Mouse (Mus musculus) mouse trophoblast stem cell (cell line): ENCODE measurements around the gene Flt4.
"Not testable (repeated sequence)": the region's sequence is repeated elsewhere in the genome, so short reads cannot be mapped to it uniquely, and the experiment has no call there.

Source experiments
- in situ Hi-C, 2 experiments: fragments of 300-500 bp; cut with MseI, MboI; formaldehyde crosslinking; loops; 2 replicates in 1 of 2; 3 replicates in 1 of 2; pipeline ENCODE4 v1.15.1; 2025

Flt4 gene

DNA sequence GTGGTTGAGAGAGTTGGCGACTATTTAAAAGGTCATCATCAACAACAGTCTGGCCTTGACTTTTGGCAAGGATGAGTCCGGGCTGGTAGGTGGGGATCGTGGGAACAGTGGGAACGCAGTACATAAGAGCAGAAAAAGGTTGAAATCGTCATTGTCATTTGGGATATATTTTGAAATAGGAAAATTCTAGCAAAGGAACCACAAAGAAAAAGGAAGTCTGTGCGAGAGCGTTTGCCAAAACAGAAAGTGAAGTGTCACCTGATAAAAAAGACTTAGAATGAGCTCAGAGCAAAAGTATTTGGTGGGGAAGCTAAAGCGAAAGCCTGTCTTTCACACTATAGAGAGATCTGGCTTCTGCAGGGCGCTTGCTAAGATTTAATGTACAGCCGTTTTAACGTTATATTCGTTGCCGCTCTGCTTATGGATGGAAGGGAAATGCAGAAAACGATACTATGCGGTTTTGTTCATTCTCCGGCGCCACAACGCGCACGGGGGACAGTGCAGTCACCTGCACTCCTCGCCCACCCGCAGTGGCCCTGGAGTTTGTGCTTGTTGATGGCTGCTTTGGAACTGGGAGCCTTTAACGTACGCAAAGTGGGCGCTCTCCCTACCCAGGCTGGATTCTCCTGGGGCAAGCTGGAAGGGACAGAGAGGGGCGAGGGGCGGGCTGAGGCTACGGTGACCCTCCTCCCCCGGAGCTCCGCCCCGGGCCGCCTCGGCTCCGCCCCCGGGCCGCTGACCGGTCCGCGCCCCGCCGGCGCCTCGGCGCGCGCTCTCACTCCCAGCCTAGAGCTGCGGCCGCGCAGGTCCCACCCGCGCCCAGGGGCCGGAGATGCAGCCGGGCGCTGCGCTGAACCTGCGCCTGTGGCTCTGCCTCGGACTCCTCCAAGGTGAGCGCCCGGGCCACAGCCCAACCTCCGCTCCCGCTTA is at the start of gene Flt4:
Gene Flt4 (plus strand): TSS at position 326 of the 930 bp plus-strand sequence.
- in situ Hi-C loops, result not testable (repeated sequence)

DNA sequence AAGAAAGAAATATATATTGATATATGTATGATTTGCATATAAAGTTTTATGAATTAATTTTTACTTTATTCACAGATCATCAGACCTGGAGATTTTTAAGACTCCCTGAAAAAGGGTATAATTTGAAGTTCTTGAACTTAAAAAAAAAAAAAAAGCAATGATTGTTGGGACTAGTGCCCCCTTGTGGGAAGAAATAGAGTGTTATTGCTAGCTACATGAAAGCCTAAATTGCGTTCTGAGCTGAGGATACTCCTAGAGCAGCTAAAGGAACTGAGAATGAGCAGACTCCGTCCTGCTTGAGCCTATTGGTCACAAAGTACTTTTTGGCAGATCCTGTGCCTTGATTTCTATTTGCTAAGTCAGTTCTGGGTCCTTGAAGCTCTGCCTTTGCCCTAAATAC is 34.0 kb upstream of the Flt4 start:
- in situ Hi-C loops, result not testable (repeated sequence)

DNA sequence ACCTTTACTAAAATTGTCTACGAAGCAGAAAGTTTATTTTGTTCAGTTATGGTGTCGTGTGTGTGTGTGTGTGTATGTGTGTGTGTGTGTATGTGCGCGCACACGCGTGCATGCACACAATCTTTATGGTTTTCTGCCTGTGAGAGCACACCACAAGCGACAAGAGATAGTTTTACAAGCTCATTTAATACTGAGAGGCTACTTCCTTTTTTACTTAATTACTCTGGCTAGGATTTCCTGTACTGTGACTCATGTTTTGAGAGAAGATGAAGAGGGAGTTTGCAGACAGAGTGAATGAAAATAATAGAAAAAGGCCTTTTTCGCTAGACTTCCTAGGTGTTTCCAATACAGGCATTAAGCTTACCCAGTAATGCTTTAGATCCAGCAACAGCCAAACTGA is 28.6 kb upstream of the Flt4 start:
- in situ Hi-C loops, result not testable (repeated sequence)

DNA sequence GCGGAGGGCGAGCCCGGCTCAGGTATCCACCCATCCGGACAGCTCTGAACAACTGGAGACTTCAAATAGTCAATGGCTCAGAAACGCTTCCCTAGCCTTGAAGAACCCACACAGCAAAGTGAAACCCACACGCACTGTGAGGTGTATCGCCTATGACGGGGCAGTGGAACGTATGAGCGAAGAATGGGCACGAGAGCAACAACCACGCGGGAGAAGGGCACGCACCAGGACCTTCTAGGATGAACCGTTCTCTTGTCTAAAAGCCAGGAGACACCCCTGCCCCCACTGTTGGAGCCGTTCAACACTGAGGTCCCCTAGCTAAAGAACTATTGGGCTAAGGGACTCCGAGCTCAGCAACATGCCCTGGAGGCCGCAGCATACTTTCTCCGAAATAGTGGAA is 18.9 kb upstream of the Flt4 start:
- in situ Hi-C loops, result no loop called here

DNA sequence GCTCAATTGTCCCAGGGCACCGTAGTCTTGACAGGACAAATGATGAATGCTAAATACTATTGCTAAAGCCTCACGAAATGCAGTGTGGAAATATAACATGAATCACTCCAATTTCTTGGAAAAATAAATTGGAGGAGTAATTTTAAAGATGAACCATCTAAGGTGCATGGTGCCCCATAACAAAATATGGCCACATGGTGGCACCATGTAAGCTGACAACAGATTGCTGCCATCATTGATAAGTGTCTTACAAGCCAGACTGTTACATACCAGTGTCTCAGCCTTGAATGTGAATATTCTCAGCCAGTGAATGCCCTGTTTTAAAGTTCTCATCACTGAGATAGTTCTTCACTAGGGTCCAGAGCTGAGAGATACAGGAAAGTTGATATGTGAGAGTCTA is 11.9 kb upstream of the Flt4 start:
- in situ Hi-C loops, result not testable (repeated sequence)

DNA sequence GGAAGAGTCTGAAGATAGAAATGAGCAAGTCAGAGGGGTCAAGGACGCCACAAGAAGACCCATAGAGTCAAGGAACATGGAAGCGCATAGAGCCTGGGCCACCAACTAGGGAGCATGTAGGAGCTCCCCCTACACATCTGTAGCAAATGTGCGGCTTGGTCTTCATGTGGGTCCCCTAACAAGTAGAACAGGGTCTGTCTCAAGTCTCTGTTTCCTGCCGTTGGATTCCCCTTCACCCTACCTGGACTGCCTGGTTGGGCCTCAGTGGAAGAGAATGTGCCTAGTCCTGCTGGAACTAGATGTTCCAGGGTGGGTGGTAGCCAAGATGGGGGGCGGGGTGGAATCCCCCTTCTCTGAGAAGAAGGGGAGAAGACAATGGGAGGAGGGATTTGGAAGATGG is 757 bp upstream of the Flt4 start:
- in situ Hi-C loops, result not testable (repeated sequence)

DNA sequence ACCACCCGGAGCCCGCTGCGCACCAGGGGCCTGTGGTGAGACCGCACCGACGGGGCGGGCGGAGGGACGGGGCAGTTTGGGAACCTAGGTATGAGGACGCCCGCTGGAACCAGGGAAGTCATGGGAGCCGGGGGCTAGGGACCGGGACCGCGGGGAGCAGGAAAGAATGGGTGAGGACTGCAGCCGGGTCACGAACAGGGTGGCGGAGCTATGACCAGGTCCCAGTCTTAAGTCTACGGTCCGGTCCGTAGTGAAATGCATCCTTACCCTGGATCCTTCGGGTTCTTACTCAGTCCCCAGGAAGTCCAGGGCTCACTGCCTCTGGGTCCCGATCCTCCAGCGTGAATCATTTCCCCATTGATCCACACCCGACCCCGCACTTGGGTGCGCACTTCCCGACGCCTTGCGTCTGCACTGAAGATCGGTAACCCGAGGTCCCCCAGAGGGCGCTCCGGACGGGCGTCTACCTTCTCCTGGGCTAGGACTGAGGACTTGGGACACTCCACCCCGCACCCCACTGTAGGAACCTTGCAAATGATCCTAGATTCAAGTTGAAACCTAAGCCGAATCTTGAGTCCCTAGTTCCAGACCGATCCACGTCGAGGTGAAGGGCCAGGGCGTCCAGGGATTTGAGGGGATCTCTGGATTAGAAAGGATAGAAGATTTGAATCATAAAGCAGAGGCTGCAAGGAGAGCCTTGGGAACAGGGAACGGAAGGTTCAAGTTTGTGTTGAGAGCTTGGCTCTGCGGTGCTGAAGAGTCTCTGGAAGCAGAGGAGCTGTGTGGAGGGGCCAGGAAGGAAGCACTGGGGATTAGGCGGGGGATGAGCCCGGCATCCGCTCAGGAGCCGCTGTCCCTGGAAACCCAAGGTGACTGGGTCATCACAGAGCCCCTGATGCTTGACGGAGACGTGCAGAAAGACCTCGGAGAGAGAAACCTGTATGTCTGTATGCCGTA is 1.1 kb downstream of the Flt4 start:
- in situ Hi-C loops, result not testable (repeated sequence)

DNA sequence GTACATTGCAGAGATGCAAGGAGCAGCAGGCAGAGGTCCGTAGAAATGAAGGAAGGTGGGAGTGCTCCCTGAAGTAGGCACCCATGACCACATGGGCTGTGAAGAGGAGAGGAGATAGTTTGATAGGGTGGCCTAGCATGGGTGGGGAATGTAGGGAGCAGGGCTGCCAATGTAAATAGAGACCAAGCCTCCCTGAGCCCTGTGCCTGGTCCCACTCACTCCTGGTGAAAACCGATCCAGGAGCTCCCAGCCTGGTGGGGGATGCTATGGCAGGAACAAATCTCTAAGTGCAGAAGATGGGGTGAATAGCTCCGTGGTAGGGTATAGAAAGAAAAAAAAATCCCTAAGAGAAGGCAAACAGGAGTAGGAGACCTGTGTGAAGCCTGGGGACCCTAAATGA is 2.3 kb downstream of the Flt4 start:
- in situ Hi-C loops, result not testable (repeated sequence)

DNA sequence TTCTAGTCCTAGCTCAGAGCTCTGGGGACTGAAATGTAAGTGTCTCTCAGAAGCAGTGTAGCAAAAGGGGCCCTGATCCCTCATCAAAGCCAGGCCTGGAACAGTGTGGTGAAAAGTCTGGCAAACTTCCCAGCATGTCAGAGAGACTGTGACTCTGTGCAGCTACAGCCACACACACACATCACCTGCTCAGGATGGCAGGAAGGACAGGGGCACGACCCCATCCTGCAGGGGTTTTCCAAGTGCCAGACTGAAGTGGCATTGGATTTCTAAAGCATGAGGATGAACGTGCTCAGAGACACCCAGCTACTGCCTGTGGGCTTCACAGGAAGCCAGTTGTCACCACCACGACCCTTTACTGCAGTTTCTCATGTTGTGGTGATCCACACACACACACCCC is 3.1 kb downstream of the Flt4 start:
- in situ Hi-C loops, result no loop called here

DNA sequence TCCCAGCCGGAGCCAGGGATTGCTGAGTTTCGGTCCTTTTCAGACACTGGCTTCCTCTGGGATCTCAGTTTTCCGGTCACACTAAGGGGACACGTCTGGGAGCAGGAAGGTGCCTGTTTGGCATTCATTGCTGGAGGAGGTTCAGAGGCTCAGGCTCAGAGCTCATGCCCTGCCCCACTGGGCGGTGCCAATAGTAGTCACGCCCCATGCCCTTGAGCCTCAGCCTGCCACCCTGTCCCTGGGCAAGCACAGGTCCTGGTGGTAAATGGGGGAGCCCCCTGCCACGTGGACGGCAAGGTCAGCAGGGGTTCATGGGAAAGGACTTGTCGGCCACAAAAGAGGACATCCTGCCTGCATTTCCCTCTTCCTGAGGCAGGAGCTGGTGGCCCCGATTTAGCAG is 4.3 kb downstream of the Flt4 start:
- in situ Hi-C loops, result no loop called here

DNA sequence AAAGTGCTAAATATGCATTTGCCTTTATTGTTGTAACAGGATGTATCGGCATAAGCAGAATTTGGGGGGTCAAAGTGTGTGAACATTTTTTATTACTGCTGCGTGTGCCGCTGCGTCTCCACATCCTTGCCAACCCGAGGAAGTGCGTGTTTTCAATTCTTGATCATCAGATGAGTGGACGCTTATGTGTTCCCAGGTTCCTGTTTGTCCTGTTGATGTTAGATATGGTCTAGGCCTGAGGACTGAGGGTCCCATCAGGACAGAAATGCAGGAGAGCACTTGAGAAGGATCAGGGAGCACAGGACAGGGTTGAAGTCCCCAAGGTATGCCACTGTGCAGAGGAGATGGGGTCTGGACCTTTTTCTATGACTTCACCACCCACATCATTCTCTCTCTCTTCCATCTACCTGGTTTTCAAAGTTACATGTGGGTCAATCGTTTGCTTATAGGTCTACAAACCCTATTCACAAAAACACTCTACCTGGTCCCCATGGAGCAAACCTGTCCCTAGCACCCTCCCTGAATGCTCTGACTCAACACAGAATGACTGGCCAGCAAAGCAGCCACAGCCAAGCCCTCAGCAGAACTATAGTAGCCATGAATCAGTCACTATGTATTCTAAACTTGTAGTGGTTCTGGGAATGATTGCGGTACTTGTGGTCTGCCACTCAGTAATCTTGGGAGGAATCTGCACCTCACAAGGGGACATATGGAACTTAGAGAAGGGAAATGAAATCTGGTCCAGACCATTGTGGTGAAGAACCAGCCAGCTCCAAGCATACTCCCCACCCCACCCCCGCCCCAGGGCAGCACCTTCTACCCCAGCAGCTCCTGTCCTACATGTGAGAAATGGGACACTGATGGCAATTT is 7.0 kb downstream of the Flt4 start:
- in situ Hi-C loops, result no loop called here

DNA sequence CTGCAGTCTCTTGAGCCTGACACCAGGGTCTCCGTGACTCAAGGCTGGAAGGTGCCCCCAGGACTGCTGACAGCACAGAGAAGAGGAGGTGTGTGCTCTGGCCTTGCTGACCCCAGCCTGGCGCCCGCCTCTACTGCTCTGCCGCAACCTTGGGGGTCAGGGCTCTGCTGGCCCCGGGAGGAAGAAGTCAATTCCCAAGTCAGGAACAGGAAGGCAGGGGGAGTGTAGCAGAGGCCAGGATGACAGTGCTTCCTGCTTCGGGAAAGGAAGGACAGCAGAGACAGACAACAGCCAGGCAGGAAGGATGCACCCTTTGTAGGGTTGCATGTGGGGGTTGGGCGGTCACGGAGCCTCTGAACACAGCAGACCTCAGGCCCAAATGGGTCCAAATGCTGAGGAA is 9.4 kb downstream of the Flt4 start:
- in situ Hi-C loops, result no loop called here

DNA sequence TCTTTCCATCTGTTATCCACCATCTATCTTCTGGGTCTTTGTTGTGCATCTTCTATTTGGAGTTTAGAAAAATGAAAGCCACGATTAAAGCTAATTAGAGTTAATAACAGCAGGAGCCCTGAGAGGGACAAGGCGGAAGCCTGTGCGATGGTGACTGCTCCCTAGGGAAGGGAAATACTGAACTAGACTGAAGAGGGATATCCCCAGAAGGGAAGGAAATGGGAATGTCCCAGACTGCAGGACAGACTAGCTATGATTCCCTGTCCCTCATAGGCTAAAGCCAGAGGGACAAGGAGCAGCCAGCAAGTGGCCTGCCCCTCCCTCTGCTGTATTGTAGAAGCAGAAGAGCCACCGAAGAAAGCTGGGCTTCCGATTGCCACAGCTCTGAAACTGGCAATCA is 12.9 kb downstream of the Flt4 start:
- in situ Hi-C loops, result no loop called here

DNA sequence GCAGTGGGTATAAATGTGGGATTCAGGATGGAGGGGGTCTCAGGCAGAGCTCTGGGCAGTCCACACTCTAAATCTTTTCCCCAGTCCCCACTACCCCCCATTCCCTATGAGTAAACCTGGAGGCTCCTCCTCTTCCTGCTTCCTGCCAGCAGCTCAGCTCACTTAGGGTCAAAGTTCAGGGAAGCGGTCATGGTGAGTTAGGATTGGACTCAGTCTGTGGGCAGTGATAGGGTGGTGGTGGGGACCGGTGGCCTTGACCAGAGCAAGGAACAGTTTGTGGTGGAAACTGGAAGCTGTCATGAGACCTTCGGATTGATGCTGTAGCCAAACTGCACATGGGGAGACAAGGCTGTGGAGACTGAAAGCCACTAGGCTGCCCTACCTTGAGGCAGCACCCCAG is 15.1 kb downstream of the Flt4 start:
- in situ Hi-C loops, result no loop called here

DNA sequence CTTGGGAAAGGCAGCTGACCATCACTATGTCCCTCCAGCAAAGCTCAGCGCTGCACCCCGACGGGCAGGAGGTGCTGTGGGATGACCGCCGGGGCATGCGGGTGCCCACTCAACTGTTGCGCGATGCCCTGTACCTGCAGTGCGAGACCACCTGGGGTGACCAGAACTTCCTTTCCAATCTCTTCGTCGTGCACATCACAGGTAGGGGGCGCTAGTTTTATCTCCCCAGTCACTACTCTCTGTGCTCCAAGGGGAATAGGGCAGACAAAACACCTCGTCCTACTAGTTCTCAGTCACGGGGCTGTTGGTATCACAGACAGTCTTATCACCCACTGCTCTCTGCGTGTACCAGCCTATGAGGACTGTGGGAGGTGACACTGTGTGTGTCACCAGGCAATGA is 16.8 kb downstream of the Flt4 start:
- in situ Hi-C loops, result no loop called here

DNA sequence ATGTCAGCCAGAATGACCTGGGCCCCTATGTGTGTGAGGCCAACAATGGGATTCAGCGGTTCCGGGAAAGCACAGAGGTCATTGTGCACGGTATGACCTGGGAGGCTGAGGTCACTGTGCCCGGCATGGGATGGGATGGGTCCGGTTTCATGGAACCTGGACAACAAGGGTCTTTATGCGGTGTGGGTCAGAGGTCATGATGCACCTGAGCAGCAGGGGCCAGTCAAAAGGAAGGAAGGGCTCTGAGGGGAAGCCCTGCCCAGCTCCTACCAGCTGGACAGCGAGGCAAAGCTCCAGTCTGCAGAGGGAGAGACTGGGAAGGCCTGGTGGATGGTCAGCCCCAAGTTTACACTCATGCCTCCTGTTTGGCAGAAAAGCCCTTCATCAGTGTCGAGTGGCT is 17.7 kb downstream of the Flt4 start:
- in situ Hi-C loops, result no loop called here

DNA sequence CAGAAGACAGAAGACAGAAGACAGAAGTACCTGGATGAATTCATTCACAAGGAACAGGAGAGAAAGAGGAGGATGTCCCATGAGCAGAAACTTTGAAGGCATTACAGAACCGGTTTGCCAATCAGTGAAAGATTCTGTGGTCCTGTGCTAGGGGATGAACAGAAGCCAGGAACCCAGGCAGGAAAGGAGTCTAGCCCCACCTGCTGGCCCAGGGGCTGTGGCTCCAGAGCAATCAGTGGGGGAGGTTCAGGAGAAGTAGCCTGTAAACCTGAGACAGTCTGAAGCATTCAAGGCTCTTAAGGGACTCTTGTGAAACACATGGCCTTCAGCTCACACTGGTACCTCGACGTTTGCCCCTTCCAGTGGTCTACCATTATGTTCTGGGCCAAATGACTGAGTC is 22.1 kb downstream of the Flt4 start:
- in situ Hi-C loops, result no loop called here

DNA sequence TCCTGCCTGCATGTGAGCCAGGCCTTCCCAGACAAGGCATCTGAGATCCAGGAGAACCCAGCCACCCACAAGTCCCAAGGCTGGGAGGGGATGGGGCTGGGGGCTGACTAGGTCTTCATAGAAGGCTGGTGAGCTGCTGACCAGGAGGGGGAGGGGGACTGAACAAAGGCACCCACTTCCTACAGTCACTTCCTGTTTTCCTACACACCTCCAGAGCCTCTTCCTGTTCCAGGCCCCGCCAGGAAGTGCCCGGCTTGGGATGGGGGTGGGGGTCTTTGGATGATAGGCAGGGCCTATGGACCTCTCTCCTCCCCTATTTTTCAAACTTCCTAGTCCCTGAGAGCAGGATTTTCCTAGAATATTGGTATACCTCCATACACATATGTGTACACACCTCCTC is 23.2 kb downstream of the Flt4 start:
- in situ Hi-C loops, result no loop called here

DNA sequence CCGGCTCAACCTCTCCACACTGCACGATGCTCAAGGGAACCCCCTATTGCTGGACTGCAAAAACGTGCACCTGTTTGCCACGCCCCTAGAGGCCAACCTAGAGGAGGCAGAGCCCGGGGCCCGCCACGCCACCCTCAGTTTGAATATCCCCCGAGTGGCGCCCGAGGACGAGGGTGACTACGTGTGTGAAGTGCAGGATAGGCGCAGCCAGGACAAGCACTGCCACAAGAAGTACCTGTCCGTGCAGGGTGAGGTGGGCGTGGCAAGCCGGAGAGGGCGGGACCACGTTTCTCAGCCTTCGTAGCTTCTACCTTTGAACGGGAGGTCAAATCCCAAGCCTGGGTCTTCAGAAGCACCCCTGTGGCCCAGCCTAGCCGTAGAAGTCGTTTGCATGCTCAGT is 25.0 kb downstream of the Flt4 start:
- in situ Hi-C loops, result no loop called here

DNA sequence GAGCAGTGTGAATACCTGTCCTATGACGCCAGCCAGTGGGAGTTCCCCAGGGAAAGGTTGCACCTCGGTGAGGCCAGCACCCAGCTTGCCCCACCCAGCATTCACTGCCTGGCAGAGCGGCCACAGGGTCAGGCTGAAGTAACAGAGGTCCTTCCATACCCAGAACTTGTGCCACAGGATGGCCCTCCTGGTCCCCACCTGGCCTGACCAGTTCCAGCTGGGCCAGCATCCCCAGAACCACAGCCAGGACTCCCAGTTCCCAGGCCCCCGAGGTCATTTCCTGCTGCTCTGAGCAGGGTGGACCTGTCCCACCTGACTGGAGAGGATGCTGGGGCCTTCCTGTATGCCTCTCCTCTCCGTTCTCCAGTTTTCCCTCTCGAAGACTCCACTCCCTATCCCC is 26.6 kb downstream of the Flt4 start:
- in situ Hi-C loops, result no loop called here

DNA sequence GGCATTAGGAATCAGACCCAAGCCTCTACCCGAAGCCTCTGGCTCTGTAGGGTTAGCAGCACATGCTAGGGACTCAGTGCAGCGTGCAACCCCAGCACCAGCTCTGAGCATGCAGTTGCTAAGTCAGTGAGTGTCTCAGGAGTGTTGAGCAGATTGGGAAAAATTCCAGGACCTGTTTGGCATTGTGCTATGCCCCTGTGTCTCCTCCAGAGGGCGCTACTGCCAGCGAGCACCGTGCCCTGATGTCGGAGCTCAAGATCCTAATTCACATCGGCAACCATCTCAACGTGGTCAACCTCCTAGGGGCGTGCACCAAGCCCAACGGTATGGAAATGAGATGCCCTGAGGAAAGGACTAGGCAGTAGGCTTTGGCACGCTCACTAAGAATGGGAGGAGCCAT is 27.4 kb downstream of the Flt4 start:
- in situ Hi-C loops, result no loop called here

DNA sequence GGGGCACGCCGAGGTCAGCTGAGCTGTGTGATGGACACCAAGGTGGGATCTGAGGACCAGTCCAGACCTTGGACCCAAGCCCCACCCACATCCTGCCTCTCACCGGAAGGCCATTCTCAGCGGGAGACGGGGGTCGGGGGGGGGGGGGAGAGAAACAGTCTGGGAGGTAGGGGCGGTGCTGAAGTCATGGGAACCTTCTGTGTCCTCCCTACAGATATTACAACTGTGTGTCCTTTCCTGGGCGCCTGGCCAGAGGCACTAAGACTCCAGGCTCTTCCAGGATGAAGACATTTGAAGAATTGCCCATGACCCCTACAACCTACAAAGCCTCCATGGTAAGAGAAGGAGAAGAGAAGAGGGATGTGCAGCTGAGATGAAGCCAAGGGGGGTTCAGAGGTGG is 36.6 kb downstream of the Flt4 start:
- in situ Hi-C loops, result no loop called here
